Mouse (Mus musculus): ENCODE data around the gene AU040320.

DNA sequence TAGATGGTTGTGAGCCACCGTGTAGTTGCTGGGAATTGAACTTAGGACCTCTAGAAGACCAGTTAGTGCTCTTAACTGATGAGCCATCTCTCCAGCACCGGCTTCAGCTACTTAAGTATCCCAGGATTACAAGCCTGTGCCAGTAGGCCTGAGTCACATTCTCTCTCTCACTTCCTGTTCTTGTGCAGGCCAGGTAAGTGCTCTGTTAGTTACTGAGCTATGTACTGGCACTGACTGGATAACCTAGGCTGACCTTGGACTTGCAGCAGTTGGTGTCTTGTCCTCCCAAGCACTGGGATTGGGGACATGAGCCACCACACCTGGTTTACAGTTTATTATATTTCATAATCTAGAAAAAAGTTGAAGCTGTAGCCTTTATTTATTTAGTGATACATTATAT is 10.1 kb downstream of the AU040320 start:
- TF ChIP-seq POLR2A (IDR thresholded peaks at IDR 0.05; ENCODE audit: extremely low read depth, insufficient read depth, low read length) = no peak
- TF ChIP-seq CTCF (IDR thresholded peaks at IDR 0.05; ENCODE audit: low read depth, low read length) = no peak

All from liver, adult 2 months (tissue).